Mouse (Mus musculus): Measurements from ENCODE around the gene Gss.
A peak's percentile ranks its signal among the peaks of the same experiment; 100 is the strongest.

Gene Gss

GRCm38 (mm10) chr2:155515941-155516340, 76.7 kb downstream of the Gss start:
- DNase-seq (ENCODE audit: low read depth, low spot score), result peak; percentile 57

GRCm38 (mm10) chr2:155514666-155515065, 77.9 kb downstream of the Gss start:
- peak; percentile 56 for DNase-seq (ENCODE audit: low read depth, low spot score)

- no peak for DNase-seq (ENCODE audit: low read depth, low spot score)
Observed at GRCm38 (mm10) chr2:155513543-155513942, 79.1 kb downstream of the Gss start.

All from retina, postnatal 7 days (tissue).